Mouse (Mus musculus): ENCODE measurements around the gene Olfr424. TPM values are rescaled to one million over a fixed set of nuclear protein-coding genes. Genes with fewer than 3 reads are reported as not detected.

The Olfr424 gene
- polyA plus RNA-seq (2015; fragmentation: Nextera tagmentation; extraction: Ambion mirVana) = not detected in 2 replicates

DNA sequence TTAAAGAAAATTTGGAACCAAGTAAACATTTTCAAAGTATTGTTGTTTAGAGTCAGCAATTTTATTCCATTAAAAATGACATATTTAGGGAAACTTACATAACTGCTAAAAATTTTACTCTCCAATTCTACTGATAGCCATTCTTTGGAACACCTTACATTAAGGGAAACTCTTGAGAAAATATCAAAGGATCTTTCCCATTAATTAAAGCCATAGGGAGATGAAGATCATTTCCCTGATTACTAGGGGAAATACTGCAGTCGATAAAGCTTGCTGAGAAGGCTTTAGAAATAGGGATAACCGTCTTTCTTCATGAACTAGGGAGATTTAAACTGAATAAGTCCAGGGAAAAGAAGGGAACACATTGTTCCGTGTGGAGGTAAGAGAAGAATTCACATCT, at the start of gene Olfr424:
Olfr424 (plus strand) TSS at position 301 of the 400 bp plus-strand sequence.
- Histone ChIP-seq H3K4me1 (no peaks in the 10 kb centered on the region), H3K27ac (replicated peaks) (no peak within 1 kb of the TSS), H3K36me3 (no peaks in the 10 kb centered on the region), H3K4me3 (no peak within 1 kb of the TSS), H3K9me3 (no peaks in the 10 kb centered on the region), H3K4me2 (replicated peaks) (no peak within 1 kb of the TSS), H3K27me3 (no peaks in the 10 kb centered on the region), H3K9ac (replicated peaks) (no peak within 1 kb of the TSS)
- no peak for ATAC-seq (replicated peaks)
- 52% methylated on average over 3 of the region's 3 CpGs for WGBS

DNA sequence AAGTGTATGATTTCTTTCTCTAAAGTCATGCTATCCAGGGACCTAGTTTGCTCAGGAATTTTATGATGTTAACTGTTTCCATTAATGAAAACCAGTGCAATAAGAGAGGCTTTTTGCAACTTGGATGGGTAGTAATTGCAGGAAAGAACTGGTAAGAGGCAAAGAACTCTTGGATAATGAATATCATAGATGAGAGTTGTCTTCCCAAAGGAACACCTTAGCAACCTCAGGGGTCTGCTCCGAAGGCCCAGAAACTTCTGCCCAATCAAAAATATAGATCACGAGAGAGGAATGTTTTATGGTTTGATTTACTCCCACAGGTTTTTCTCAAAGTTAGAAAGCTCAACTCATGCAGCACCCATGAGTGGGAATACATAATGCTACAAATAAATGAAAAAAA, 47.3 kb upstream of the Olfr424 start, which contains the start of gene Olfr429:
Olfr429 (plus strand) TSS at position 301 of the 400 bp plus-strand sequence.
- Histone ChIP-seq H3K4me2 (replicated peaks) (no peak within 1 kb of the TSS), H3K9me3 (no peaks in the 10 kb centered on the region), H3K27ac (replicated peaks) (no peak within 1 kb of the TSS), H3K36me3 (no peaks in the 10 kb centered on the region), H3K27me3 (no peaks in the 10 kb centered on the region), H3K4me1 (no peaks in the 10 kb centered on the region), H3K9ac (replicated peaks) (no peak within 1 kb of the TSS), H3K4me3 (no peak within 1 kb of the TSS)
- 92% methylated on average over 2 of the region's 2 CpGs for WGBS
- no peak for ATAC-seq (replicated peaks)

DNA sequence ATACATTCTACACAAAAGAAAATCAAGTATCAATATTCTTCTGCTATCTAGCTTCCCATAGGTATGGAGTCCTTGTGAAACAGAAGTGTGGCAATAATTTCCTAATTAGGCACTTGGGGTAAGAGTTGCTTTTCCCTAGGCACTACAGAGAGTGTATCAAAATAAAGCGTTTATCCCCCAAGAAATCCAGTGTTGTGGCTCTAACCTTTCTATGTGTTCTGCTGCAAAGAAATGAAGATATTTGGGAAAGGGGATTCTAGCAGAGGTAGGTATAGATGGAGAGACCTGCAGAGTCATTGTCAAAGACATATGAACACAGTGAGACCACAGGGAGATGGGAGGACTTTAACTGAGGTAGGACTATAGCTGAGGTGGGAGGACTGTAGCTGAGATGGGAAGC, 34.7 kb upstream of the Olfr424 start, which contains the start of gene Olfr427:
Olfr427 (plus strand) TSS at position 301 of the 400 bp plus-strand sequence.
- Histone ChIP-seq H3K4me1 (no peaks in the 10 kb centered on the region), H3K36me3 (no peaks in the 10 kb centered on the region), H3K4me3 (no peak within 1 kb of the TSS), H3K4me2 (replicated peaks) (no peak within 1 kb of the TSS), H3K27me3 (no peaks in the 10 kb centered on the region), H3K9ac (replicated peaks) (no peak within 1 kb of the TSS), H3K9me3 (no peaks in the 10 kb centered on the region), H3K27ac (replicated peaks) (no peak within 1 kb of the TSS)
- 92% methylated on average over 1 of the region's 1 CpGs for WGBS
- no peak for ATAC-seq (replicated peaks)

DNA sequence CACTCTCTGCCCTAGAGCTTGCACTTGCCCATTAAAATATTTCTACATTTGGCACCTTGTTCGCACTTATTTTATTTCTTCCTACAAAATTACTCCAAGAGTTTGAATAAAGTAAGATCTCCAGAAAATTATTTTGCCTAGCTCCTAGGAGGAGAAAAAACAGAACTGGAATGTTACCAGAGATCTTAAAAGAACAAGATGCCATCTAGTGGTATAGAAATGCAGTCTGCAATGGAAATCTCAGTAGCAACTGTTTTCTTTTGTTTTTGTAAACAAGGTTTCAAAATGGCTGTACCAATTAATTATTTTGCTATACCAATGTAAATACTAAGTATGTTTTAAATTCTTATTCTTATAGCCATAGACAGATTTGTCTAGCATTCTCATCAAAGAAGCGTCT, 27.6 kb upstream of the Olfr424 start:
- Histone ChIP-seq H3K4me1 (no peaks in the 10 kb centered on the region), H3K9ac (replicated peaks) (no peak overlapping the region), H3K27me3 (no peaks in the 10 kb centered on the region), H3K4me2 (replicated peaks) (no peak overlapping the region), H3K36me3 (no peaks in the 10 kb centered on the region), H3K27ac (replicated peaks) (no peak overlapping the region), H3K4me3 (no peak overlapping the region), H3K9me3 (no peaks in the 10 kb centered on the region)
- 72% methylated on average over 2 of the region's 2 CpGs for WGBS
- no peak for ATAC-seq (replicated peaks)

DNA sequence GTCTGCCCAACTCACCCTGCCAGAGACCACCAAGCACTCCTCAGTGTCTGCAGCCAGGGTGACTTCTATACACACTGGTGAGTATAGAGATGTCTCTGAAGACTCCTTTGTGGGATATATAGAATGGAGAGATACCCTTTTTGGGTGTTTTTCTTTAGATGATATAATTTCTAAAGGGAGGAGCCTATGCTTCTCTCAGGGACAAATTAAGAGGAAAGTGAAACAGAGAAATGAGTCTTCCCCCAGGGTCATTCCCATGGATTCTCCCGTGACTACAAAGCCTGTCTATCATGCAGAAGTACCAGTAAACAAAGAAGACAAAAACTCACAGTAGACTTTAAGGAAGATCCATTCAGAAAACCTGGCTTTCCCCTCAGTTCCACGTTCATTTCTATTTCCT, 10.3 kb upstream of the Olfr424 start, which contains the start of gene Olfr231:
Olfr231 (minus strand) TSS at position 101 of the 400 bp plus-strand sequence.
- 48% methylated on average over 2 of the region's 2 CpGs for WGBS
- no peak for ATAC-seq (replicated peaks)
- no peaks in the 10 kb centered on the region for H3K4me1 ChIP-seq

DNA sequence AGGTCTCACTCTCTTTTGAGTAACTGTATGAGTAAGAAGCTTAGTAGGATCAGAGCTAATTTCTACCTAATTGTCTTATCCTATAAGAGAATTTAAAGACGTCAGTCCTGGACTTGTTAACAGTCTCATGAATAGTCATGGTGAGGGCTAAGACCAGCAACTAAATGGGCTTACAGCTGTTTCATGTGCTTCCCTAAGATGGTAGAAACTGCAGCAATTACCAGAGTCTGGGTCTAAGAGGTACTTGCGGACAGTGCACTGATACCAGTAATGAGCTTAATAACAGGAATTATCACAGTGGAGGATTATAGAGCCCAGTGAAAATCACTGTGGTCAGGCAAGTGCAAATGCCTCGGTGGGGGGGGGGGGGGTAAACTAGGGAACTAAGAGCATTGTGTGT, 682 bp downstream of the Olfr424 start:
- Histone ChIP-seq H3K4me2 (replicated peaks) (no peak overlapping the region), H3K27ac (replicated peaks) (no peak overlapping the region), H3K36me3 (no peaks in the 10 kb centered on the region), H3K4me1 (no peaks in the 10 kb centered on the region), H3K9me3 (no peaks in the 10 kb centered on the region), H3K9ac (replicated peaks) (no peak overlapping the region), H3K27me3 (no peaks in the 10 kb centered on the region), H3K4me3 (no peak overlapping the region)
- no peak for ATAC-seq (replicated peaks)
- WGBS = 17% methylated on average over 3 of the region's 3 CpGs

More for the DNA sequence above, 10.3 kb upstream of the Olfr424 start, which contains the start of gene Olfr231:
- Histone ChIP-seq H3K36me3 (no peaks in the 10 kb centered on the region), H3K4me3 (no peak within 1 kb of the TSS), H3K4me2 (replicated peaks) (no peak within 1 kb of the TSS), H3K27ac (replicated peaks) (no peak within 1 kb of the TSS), H3K9me3 (no peaks in the 10 kb centered on the region), H3K9ac (replicated peaks) (no peak within 1 kb of the TSS), H3K27me3 (no peaks in the 10 kb centered on the region)

DNA sequence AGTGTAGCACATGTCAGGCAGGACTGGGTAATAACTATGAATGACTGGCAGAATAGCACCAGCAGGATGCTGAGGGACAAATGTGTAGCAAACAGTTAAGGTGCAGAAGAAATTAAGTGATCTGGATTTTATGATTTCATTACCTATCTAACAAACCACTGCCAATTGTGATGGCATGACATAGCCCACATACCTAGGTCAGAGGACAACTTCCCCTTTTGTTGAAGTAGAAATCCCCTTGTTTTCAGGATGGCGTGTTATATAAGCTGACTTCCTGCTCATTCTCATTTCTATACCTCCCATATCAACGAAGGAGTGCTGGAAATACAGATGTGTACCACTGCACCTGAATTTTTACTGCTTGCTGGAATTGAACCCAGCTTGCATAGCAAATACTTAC, 10.1 kb downstream of the Olfr424 start:
- WGBS = 75% methylated on average over 2 of the region's 2 CpGs
- Histone ChIP-seq H3K4me2 (replicated peaks) (no peak overlapping the region), H3K27ac (replicated peaks) (no peak overlapping the region), H3K9ac (replicated peaks) (no peak overlapping the region), H3K4me3 (no peak overlapping the region), H3K27me3 (no peaks in the 10 kb centered on the region), H3K4me1 (no peaks in the 10 kb centered on the region), H3K36me3 (no peaks in the 10 kb centered on the region), H3K9me3 (no peaks in the 10 kb centered on the region)
- no peak for ATAC-seq (replicated peaks)

DNA sequence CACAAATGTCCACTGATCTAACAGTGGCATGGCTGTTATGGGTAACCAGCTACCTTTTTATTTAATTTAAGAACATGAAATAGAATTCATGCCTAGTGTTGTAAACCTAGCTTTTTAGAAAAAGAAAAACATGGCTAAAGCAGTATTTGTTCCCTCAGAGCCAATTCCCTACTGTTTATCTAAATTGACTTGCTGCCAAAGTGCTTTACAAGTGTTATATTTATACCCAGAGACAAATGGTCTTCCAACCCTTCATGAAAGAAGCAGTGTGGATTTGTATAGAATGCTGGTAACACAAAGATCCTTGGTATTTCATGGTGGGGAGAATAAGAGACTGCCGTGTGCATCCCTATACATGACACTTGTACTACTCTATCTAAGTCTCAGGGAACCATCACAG, 15.4 kb downstream of the Olfr424 start:
- Histone ChIP-seq H3K4me3 (no peak overlapping the region), H3K27ac (replicated peaks) (no peak overlapping the region), H3K27me3 (no peaks in the 10 kb centered on the region), H3K4me1 (no peaks in the 10 kb centered on the region), H3K9ac (replicated peaks) (no peak overlapping the region), H3K9me3 (no peaks in the 10 kb centered on the region), H3K4me2 (replicated peaks) (no peak overlapping the region), H3K36me3 (no peaks in the 10 kb centered on the region)
- WGBS = 67% methylated on average over 1 of the region's 1 CpGs
- ATAC-seq (replicated peaks) = no peak

DNA sequence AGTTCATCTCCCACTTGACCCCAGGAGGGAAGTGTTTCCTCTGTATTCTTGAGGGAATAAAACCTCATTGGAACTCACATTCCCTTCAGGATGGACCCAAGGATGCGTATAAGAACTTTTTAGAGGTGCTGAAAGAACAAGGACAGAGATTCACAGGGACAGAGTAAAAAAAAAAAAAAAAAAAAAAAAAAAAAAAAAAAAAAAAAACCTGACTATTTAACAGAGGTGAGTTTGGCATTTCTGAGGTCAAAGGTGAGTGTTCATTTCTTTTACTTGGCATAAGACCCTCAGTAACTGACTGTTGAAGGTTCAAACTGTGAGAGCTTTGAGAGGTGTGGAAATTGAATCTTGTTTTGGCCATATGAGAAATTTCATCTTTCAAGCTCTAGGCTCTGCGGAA, 18.0 kb downstream of the Olfr424 start:
- Histone ChIP-seq H3K4me2 (replicated peaks) (no peak overlapping the region), H3K4me3 (no peak overlapping the region), H3K9ac (replicated peaks) (no peak overlapping the region), H3K4me1 (no peaks in the 10 kb centered on the region), H3K9me3 (no peaks in the 10 kb centered on the region), H3K36me3 (no peaks in the 10 kb centered on the region), H3K27me3 (no peaks in the 10 kb centered on the region), H3K27ac (replicated peaks) (no peak overlapping the region)
- 83% methylated on average over 2 of the region's 2 CpGs for WGBS
- ATAC-seq (replicated peaks) = no peak

DNA sequence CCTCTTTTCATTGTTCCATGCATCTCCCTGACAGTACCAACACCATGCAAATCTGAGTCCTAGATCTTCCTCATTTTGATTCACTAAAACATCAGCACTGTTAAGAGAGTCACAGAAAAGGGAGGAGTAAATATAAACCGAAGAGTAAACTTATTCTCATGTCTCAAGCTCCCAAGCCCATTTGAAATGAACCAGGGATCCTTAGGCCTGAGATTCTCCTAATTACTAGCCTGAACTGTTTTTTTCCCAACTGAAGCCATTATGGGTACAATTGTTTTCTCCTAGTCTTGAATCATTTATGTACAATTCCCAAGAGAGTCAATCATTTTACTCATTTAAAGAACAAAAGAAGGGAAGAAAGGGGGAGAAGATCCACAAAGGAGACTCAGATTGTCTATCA, 24.0 kb downstream of the Olfr424 start, which contains the start of gene Olfr420:
Olfr420 (plus strand) TSS at position 301 of the 400 bp plus-strand sequence.
- Histone ChIP-seq H3K4me3 (no peak within 1 kb of the TSS), H3K36me3 (no peaks in the 10 kb centered on the region), H3K27ac (replicated peaks) (no peak within 1 kb of the TSS), H3K9ac (replicated peaks) (no peak within 1 kb of the TSS), H3K27me3 (no peaks in the 10 kb centered on the region), H3K4me2 (replicated peaks) (no peak within 1 kb of the TSS), H3K9me3 (no peaks in the 10 kb centered on the region), H3K4me1 (no peaks in the 10 kb centered on the region)
- WGBS = 80% methylated on average over 1 of the region's 1 CpGs
- no peak for ATAC-seq (replicated peaks)

DNA sequence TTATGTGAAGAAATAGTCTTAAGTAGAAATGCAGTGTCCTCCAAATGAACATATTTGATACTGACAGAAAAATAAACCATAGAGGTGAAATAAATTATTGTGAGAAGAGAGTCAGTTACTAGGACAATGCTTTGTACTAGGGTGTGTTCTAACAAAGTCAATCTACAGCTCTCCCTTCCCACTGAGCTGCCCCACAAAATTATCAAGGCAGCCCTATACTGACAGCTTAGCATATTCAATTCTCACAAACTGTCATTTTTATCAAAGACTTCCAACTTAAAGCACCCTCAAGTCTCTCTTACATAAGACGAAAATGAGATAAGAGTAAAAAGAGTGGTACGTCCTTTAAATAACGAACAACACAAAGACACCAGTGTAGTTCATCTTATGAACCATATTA, 26.3 kb downstream of the Olfr424 start:
- Histone ChIP-seq H3K9me3 (no peaks in the 10 kb centered on the region), H3K27me3 (no peaks in the 10 kb centered on the region), H3K4me1 (no peaks in the 10 kb centered on the region), H3K36me3 (no peaks in the 10 kb centered on the region), H3K9ac (replicated peaks) (no peak overlapping the region), H3K4me3 (no peak overlapping the region), H3K4me2 (replicated peaks) (no peak overlapping the region), H3K27ac (replicated peaks) (no peak overlapping the region)
- WGBS = 90% methylated on average over 3 of the region's 3 CpGs
- no peak for ATAC-seq (replicated peaks)

DNA sequence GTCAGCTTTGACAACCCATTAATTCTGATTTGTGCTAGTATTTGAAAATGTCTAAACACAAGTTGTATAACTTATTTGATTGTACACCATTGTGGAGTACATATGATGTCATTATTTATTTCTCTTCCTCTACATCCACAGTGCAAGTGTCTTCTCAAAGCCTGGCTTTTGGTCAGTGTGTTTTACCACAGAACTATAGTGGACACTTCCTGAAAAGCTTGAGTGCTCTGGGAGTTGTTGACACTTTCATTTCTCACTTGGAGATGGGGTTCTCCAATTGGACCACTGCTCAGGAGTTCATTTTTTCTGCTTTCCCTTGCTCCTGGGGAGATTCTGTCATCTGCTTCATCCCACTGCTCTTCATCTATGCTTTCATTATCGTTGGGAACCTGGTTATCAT, 27.2 kb downstream of the Olfr424 start:
- no peaks in the 10 kb centered on the region for H3K36me3 ChIP-seq
- WGBS = 97% methylated on average over 1 of the region's 1 CpGs
- no peaks in the 10 kb centered on the region for H3K9me3 ChIP-seq
- no peak overlapping the region for H3K9ac ChIP-seq (replicated peaks)
- no peak overlapping the region for H3K4me3 ChIP-seq
- H3K4me1 ChIP-seq = no peaks in the 10 kb centered on the region
- ATAC-seq (replicated peaks) = no peak
- no peaks in the 10 kb centered on the region for H3K27me3 ChIP-seq
- no peak overlapping the region for H3K27ac ChIP-seq (replicated peaks)
- no peak overlapping the region for H3K4me2 ChIP-seq (replicated peaks)

DNA sequence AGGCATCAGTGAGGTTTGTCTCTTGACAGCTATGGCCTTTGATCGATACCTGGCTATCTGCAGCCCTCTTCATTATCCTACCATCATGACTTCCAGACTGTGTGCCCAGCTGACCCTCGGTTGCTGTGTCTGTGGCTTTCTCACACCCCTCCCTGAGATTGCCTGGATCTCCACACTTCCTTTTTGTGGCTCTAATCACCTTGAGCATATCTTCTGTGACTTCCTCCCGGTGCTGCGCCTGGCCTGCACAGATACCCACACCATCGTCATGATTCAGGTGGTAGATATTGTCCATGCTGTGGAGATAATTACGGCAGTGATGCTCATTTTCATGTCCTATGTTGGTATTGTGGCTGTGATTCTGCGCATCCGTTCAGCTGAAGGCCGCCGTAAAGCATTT, 27.8 kb downstream of the Olfr424 start:
- Histone ChIP-seq H3K27ac (replicated peaks) (no peak overlapping the region), H3K4me3 (no peak overlapping the region), H3K4me2 (replicated peaks) (no peak overlapping the region), H3K4me1 (no peaks in the 10 kb centered on the region), H3K9ac (replicated peaks) (no peak overlapping the region), H3K9me3 (no peaks in the 10 kb centered on the region), H3K27me3 (no peaks in the 10 kb centered on the region), H3K36me3 (no peaks in the 10 kb centered on the region)
- 94% methylated on average over 10 of the region's 10 CpGs for WGBS
- no peak for ATAC-seq (replicated peaks)
